Comparison of ENCODE assay signal across 12 mouse cellular contexts in the genomic region with DNA sequence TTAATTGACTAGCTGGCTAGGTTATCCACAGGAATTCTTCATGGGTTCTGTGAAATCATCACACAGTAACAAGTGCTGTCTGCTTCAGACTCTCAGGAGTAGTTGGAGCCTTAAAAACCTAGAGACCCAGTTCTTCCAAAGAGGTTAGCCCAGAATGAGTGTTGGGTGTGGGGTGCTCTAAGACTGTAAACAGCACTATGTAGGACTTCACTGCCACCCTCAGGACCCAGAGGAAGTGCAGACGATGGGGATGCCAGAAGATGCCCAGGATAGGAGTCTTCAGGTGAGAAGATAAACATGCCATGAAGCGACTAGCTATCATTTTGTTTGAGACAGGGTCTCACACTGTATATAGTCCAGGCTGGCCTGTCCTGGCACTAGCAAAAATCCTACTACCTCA. TPM values are rescaled to one million over a fixed set of nuclear protein-coding genes. Genes with fewer than 3 reads are reported as not detected.
DNase-seq lines count a peak whose midpoint lies in the region; ATAC-seq and TF ChIP-seq lines count a peak whose summit lies in the region.
"Had no signal": no experiment of that assay in that cellular context is flagged by ENCODE, and none has a peak within 500 bp of the region (broad histone marks: within the 10 kb centered on the region; RNA-seq: fewer than 3 reads in every experiment).

No protein-coding gene starts in this region.

- no peak overlapping the region for H3K9ac ChIP-seq in lung, postnatal 0 days (replicated peaks; ENCODE audit: low read depth)
- H3K9ac ChIP-seq: embryonic facial prominence, embryonic 13.5 days; limb, embryonic 12.5 days had no signal

- no peak overlapping the region for H3K27ac ChIP-seq in lung, postnatal 0 days (ENCODE audit: low read length)
- no peak overlapping the region for H3K27ac ChIP-seq in heart, embryonic 10.5 days
- H3K27ac ChIP-seq: embryonic facial prominence, embryonic 13.5 days; limb, embryonic 12.5 days had no signal

- H3K4me1 ChIP-seq in lung, postnatal 0 days (ENCODE audit: insufficient read depth, low read depth, low read length) = no peaks in the 10 kb centered on the region
- H3K4me1 ChIP-seq in heart, embryonic 10.5 days = peaks cover 17% of the 10 kb centered on the region

- H3K27me3 ChIP-seq in lung, postnatal 0 days (replicated peaks; ENCODE audit: insufficient read depth, low read length) = peaks cover 19% of the 10 kb centered on the region; the same call in 1 of the 2 replicates
- H3K27me3 ChIP-seq in heart, embryonic 10.5 days (ENCODE audit: insufficient read depth, poor library complexity, severe bottlenecking) = peaks cover 53% of the 10 kb centered on the region

- TF ChIP-seq CTCF in lung, postnatal 0 days (IDR thresholded peaks at IDR 0.05) = 0 out of 2 replicates have a peak, but pooled peaks have one; percentile 11

- TF ChIP-seq EP300 in lung, postnatal 0 days (IDR thresholded peaks at IDR 0.05) = no peak

- H3K36me3 ChIP-seq in lung, postnatal 0 days (ENCODE audit: insufficient read depth, low read length) = no peaks in the 10 kb centered on the region
- no peaks in the 10 kb centered on the region for H3K36me3 ChIP-seq in heart, embryonic 10.5 days
- H3K36me3 ChIP-seq: embryonic facial prominence, embryonic 13.5 days; limb, embryonic 12.5 days had no signal

- no peak overlapping the region for H3K4me3 ChIP-seq in lung, postnatal 0 days (ENCODE audit: low read depth, low read length)
- no peak overlapping the region for H3K4me3 ChIP-seq in heart, embryonic 10.5 days

- no peak for ATAC-seq in lung, postnatal 0 days

- peak; percentile 59 to 62 for DNase-seq in cerebellum, postnatal 10 days
- no peak for DNase-seq in cerebellum, adult 9-10 months
- DNase-seq in lung, postnatal 0 days (ENCODE audit: low spot score) = no peak
- DNase-seq in lung, postnatal 10 days = no peak
- DNase-seq in left cerebral cortex, postnatal 10 days (ENCODE audit: extremely low spot score in 1 of 2, low spot score in 2 of 2) = peak; percentile 34 to 57
- DNase-seq in right cerebral cortex, postnatal 4 days = peak; percentile 32
- DNase-seq in heart, embryonic 10.5 days (ENCODE audit: low spot score) = no peak
- no peak for DNase-seq in gastrocnemius, postnatal 4 days (ENCODE audit: low spot score in 2 of 2)
- DNase-seq: adrenal gland, adult 2 months; spleen, adult 18-20 months had no signal

- H3K4me2 ChIP-seq in lung, postnatal 0 days (replicated peaks; ENCODE audit: low read depth, low read length) = no peak overlapping the region

- H3K9me3 ChIP-seq in lung, postnatal 0 days (ENCODE audit: low read length) = no peaks in the 10 kb centered on the region
- no peaks in the 10 kb centered on the region for H3K9me3 ChIP-seq in heart, embryonic 10.5 days
- H3K9me3 ChIP-seq: embryonic facial prominence, embryonic 13.5 days; limb, embryonic 12.5 days had no signal

- intact Hi-C loops in left cerebral cortex, postnatal 10 days (cut with DNase I) = loop anchor here (5.0 kb wide), 1 partner anchor 741 kb away; no protein-coding TSS in a partner anchor

- WGBS in lung, postnatal 0 days = 13% methylated on average over 2 of the region's 2 CpGs
- WGBS in heart, embryonic 10.5 days = 14% methylated on average over 2 of the region's 2 CpGs

RNA-seq across cellular contexts. Expression of a gene that starts 0.7 kb away (rescaled TPM):
- 0.39 and 0.54 TPM in 2 replicates for polyA plus RNA-seq in lung, postnatal 0 days (2015; fragmentation: Nextera tagmentation; extraction: Ambion mirVana)
- total RNA-seq in left cerebral cortex, postnatal 10 days (2021) = 10 to 100 TPM; 57.7 to 62.2 TPM
- polyA plus RNA-seq in heart, embryonic 10.5 days (2016; fragmentation: Nextera tagmentation; extraction: Ambion mirVana) = 0.02 and 0.14 TPM in 2 replicates
- not detected for total RNA-seq in gastrocnemius, postnatal 4 days (2021)
- total RNA-seq: adrenal gland, adult 2 months had no signal
- polyA plus RNA-seq: adrenal gland, adult 2 months had no signal

Comparison
In these comparisons a context has a peak if more than half of its experiments do, and no peak if none do; other contexts are left out.
1. DNase-seq: peak in cerebellum, postnatal 10 days (2 of 2), left cerebral cortex, postnatal 10 days (2 of 2) and right cerebral cortex, postnatal 4 days (single experiment); none in cerebellum, adult 9-10 months (single experiment), lung, postnatal 0 days (single experiment), lung, postnatal 10 days (single experiment), heart, embryonic 10.5 days (single experiment) and gastrocnemius, postnatal 4 days (0 of 2).
2. RNA of a gene that starts 0.7 kb away (total RNA-seq): 57.7 to 62.2 TPM in left cerebral cortex, postnatal 10 days; not detected in gastrocnemius, postnatal 4 days; every median in the first group is over 10 times any median in the second.